Mouse (Mus musculus) heart, postnatal 0 days (tissue): ENCODE results near the gene Zfp715.

Experiments
- CTCF ChIP-seq: IDR thresholded peaks from 2 replicates; pipeline ENCODE4 v1.5.1; 2016; ENCODE audit warnings: antibody characterized with exemption, control low read depth, low read depth
- EP300 ChIP-seq: IDR thresholded peaks from 2 replicates; pipeline ENCODE4 v1.6.1; 2016; ENCODE audit warnings: antibody characterized with exemption, low read depth

DNA sequence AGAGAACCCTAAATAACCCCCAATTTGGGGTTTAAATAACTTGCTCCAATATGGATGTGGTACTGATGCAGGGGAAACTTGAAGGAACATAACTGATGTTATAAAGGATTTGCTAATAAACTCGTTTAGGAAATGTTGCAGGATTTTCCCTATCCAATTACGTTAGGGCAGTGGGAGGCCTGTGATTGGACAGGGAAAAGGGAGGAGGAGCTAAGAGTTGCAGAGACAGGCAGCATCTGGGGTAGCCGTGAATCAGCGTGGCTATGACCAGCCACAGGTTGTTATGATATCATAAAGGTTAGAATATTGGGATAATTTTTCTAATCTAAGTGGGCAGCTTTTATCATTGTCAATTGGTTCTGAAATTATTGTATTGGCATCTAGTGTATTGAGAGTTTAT lies 15.0 kb upstream of the Zfp715 start:
- TF ChIP-seq CTCF (no peak), EP300 (no peak)
